Mouse (Mus musculus) embryonic facial prominence, embryonic 14.5 days (tissue): ENCODE measurements around the gene Trpc4ap. TPM values are rescaled to one million over a fixed set of nuclear protein-coding genes. Genes with fewer than 3 reads are reported as not detected.

Source experiments
- ATAC-seq: fragments of 200-750 bp; cut with Nextera tagmentation; 2 replicates; pipeline ENCODE4 v1.8.0; 2017; ENCODE audit warnings: low read depth, moderate number of reproducible peaks, moderate TSS enrichment
- DNase-seq: peaks from one replicate; pipeline ENCODE4 v3.0.0-alpha.2; 2015; ENCODE audit warnings: low spot score
- H3K27ac ChIP-seq: fragments of 300-500 bp; sonication (generic); replicated peaks from 2 replicates; pipeline ENCODE4 v1.5.1; 2014; ENCODE audit warnings: low read depth, mild to moderate bottlenecking, low read length, moderate library complexity
- H3K27me3 ChIP-seq: fragments of 300-500 bp; sonication (generic); replicated peaks from 2 replicates; pipeline ENCODE4 v1.6.1; 2014; ENCODE audit warnings: low read length; ENCODE audit not compliant: control insufficient read depth, insufficient read depth
- H3K36me3 ChIP-seq: fragments of 300-500 bp; sonication (generic); 2 replicates; pipeline ENCODE4 v1.6.1; 2014; ENCODE audit warnings: low read length, mixed read lengths; ENCODE audit not compliant: control insufficient read depth, insufficient read depth
- H3K4me1 ChIP-seq: fragments of 300-500 bp; sonication (generic); 2 replicates; pipeline ENCODE4 v1.6.1; 2014; ENCODE audit warnings: antibody characterized with exemption, low read length; ENCODE audit not compliant: control insufficient read depth, insufficient read depth
- H3K4me2 ChIP-seq: fragments of 300-500 bp; sonication (generic); 2 replicates; pipeline ENCODE4 v1.6.1; 2014; ENCODE audit warnings: low read depth, mild to moderate bottlenecking, low read length, moderate library complexity, mixed read lengths
- H3K4me3 ChIP-seq: fragments of 300-500 bp; sonication (generic); 2 replicates; pipeline ENCODE4 v1.5.1; 2014; ENCODE audit warnings: low read depth, mild to moderate bottlenecking, low read length
- H3K9ac ChIP-seq: fragments of 300-500 bp; sonication (generic); 2 replicates; pipeline ENCODE4 v1.6.1; 2014; ENCODE audit warnings: low read depth, mild to moderate bottlenecking, low read length, moderate library complexity, mixed read lengths
- H3K9me3 ChIP-seq: fragments of 300-500 bp; sonication (generic); 2 replicates; pipeline ENCODE4 v1.6.1; 2016; ENCODE audit warnings: low read length; ENCODE audit not compliant: control insufficient read depth
- WGBS: fragments of 180-500 bp; shearing (Covaris S2); extraction: QIAGEN DNeasy Blood & Tissue Kit; methylation state at CpG from one replicate; pipeline ENCODE4 v1.1.7; 2014; 5-methylcytosine and 5-hydroxymethylcytosine counted together
- polyA plus RNA-seq: library from polyadenylated mRNA; unstranded; fragments of >200 nt; fragmentation: Nextera tagmentation; extraction: Ambion mirVana; gene quantifications from 2 replicates; pipeline ENCODE4 v1.2.1, GENCODE M21; 2014

Gene Trpc4ap
- polyA plus RNA-seq, 1 experiment from 2014 or later, result 131 TPM

- Histone ChIP-seq H3K9me3 (no peaks in the 10 kb centered on the region), H3K9ac (no peak overlapping the region), H3K4me2 (no peak overlapping the region), H3K4me1 (peaks cover 7% of the 10 kb centered on the region), H3K4me3 (no peak overlapping the region), H3K27ac (no peak overlapping the region), H3K27me3 (no peaks in the 10 kb centered on the region), H3K36me3 (peaks cover 10% of the 10 kb centered on the region; the same call in 1 of the 2 replicates)
- ATAC-seq (no peak), DNase-seq (no peak)
- WGBS, result 83% methylated on average over 7 of the region's 7 CpGs
These were observed 34.1 kb upstream of the Trpc4ap start for GRCm38 (mm10) chr2:155726302-155726701.

GRCm38 (mm10) chr2:155724526-155724925 lies 32.3 kb upstream of the Trpc4ap start:
- ATAC-seq (no peak), DNase-seq (no peak)
- Histone ChIP-seq H3K27me3 (no peaks in the 10 kb centered on the region), H3K4me1 (peaks cover 7% of the 10 kb centered on the region), H3K4me3 (no peak overlapping the region), H3K9ac (no peak overlapping the region), H3K27ac (no peak overlapping the region), H3K9me3 (no peaks in the 10 kb centered on the region), H3K36me3 (peaks cover 19% of the 10 kb centered on the region; the same call in 1 of the 2 replicates), H3K4me2 (no peak overlapping the region)
- 88% methylated on average over 6 of the region's 6 CpGs for WGBS

DNA sequence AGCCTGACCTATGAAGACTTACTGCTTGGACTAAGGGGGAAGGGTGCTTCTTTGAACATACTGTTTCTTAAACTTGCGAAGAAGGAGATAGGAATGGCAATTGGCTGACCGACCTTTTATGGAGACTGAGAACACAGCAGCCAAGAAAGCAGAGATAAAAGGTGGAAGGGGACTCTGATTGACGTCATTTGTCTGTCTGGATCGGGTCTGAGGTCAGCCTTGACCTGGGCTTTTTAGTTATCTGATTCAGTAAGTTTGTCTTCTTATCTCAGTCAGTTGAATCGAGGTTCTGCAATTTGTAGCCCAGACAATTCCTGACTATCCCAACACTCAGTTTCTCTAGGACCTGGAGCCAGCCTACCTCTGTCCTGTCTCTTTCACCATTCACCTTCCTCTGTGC lies 31.9 kb upstream of the Trpc4ap start:
- Histone ChIP-seq H3K9me3 (no peaks in the 10 kb centered on the region), H3K4me2 (no peak overlapping the region), H3K9ac (no peak overlapping the region), H3K27me3 (no peaks in the 10 kb centered on the region), H3K27ac (no peak overlapping the region), H3K36me3 (peaks cover 21% of the 10 kb centered on the region; the same call in 1 of the 2 replicates), H3K4me1 (peaks cover 7% of the 10 kb centered on the region), H3K4me3 (no peak overlapping the region)
- DNase-seq, result no peak
- WGBS, result 87% methylated on average over 5 of the region's 5 CpGs
- no peak for ATAC-seq

DNA sequence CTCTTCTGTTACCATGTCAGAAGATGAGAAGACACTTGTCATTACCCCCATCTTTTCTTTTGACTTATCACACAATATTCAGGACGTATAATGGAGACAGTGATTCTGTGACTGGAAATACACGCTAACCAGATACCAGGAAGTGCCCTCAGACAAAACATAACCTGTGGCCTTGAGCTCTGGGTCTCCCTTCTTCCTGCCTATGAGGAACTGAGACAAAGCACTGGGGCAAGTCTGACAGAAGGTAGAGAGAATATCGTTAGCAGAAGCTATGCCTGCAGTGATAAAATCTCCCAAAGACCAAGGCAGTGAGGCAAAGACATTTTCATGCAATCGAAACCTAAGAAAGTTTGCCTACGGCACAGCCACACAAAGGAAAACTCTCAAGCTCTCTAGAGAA lies 28.4 kb upstream of the Trpc4ap start:
- H3K9me3 ChIP-seq, result no peaks in the 10 kb centered on the region
- WGBS, result 85% methylated on average over 5 of the region's 5 CpGs
- H3K27ac ChIP-seq, result no peak overlapping the region
- H3K27me3 ChIP-seq, result no peaks in the 10 kb centered on the region
- H3K36me3 ChIP-seq, result peaks cover 30% of the 10 kb centered on the region; the same call in 1 of the 2 replicates
- no peak overlapping the region for H3K4me2 ChIP-seq
- DNase-seq, result no peak
- ATAC-seq, result no peak
- H3K9ac ChIP-seq, result no peak overlapping the region
- H3K4me1 ChIP-seq, result no peaks in the 10 kb centered on the region
- H3K4me3 ChIP-seq, result no peak overlapping the region

DNA sequence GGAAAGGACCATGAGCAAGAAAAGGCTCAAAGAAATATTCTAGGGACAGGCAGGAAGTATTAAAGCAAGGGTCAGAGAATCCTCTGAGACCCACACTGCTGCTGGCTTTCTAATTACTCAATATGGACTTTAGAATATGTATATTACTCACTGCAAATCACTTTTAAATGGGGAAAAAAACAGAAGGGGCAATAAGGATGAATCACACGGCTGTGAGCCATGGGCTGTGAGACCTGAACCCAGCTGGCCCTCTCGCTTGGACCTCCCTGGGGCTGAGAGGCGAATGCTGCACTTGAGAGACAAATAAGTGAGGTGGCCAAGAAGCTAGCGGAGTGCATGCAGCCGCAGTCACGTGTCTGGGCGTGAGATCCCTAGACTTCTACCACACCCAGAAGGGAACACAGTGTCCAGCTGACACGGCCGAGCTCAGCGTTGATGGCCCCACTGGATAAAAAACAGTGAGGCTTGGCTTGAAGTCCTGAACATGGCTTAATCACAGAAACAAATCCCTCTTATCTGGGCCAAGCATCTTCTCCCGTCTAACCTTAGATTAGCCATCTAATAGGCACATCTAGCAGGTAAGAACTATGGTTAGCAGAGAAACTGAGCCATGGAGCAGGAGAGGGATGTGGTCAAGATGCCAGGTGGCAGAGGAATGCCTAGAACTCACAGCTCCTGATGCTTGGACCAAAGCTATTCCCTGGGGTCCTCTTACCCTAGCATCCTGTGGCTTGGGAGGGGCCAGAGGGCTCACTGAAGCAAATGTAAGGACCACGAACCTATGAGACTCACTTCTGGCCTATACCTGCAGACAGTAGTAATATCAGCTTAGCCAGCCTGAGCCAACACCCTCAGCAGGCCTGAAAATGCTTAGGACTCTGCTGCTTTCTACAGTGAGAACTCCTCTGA lies 25.2 kb upstream of the Trpc4ap start:
- no peak overlapping the region for H3K4me2 ChIP-seq
- H3K9ac ChIP-seq, result no peak overlapping the region
- no peak overlapping the region for H3K27ac ChIP-seq
- H3K27me3 ChIP-seq, result no peaks in the 10 kb centered on the region
- H3K9me3 ChIP-seq, result no peaks in the 10 kb centered on the region
- DNase-seq (no peak), ATAC-seq (no peak)
- no peaks in the 10 kb centered on the region for H3K4me1 ChIP-seq
- H3K4me3 ChIP-seq, result no peak overlapping the region
- H3K36me3 ChIP-seq, result peaks cover 31% of the 10 kb centered on the region
- 90% methylated on average over 12 of the region's 12 CpGs for whole genome bisulfite sequencing

- Histone ChIP-seq H3K4me1 (no peaks in the 10 kb centered on the region), H3K36me3 (peaks cover 58% of the 10 kb centered on the region), H3K9me3 (no peaks in the 10 kb centered on the region), H3K4me3 (no peak overlapping the region), H3K27me3 (no peaks in the 10 kb centered on the region), H3K27ac (no peak overlapping the region), H3K4me2 (no peak overlapping the region), H3K9ac (no peak overlapping the region)
- WGBS, result 82% methylated on average over 11 of the region's 11 CpGs
- no peak for DNase-seq
- no peak for ATAC-seq
These were observed 18.4 kb upstream of the Trpc4ap start for GRCm38 (mm10) chr2:155710557-155710956.

DNA sequence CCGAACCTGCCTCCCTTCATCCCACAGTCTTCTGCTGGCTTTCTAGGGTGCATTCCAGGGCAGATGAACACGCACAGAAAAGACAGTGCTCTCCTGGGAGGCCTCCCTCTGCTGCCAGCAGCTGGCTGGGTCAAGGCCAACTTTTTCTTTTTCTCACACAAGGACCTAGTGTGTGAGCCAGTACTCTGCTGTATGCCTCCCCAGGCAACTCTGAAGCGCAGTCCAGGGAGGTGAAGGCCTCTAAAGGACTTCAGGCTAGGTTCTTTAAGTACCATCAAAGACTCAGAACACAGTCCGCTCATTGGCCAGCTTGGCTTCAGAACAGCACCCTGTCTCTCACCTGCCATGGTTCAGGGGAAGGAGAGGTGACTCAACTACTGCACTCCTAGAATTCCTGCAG lies 15.1 kb upstream of the Trpc4ap start:
- Histone ChIP-seq H3K27ac (no peak overlapping the region), H3K9ac (no peak overlapping the region), H3K4me1 (no peaks in the 10 kb centered on the region), H3K9me3 (no peaks in the 10 kb centered on the region), H3K4me2 (no peak overlapping the region), H3K4me3 (no peak overlapping the region), H3K36me3 (peaks cover 64% of the 10 kb centered on the region), H3K27me3 (no peaks in the 10 kb centered on the region)
- 71% methylated on average over 4 of the region's 4 CpGs for WGBS
- ATAC-seq (no peak), DNase-seq (no peak)

- ATAC-seq, result no peak
- Histone ChIP-seq H3K4me3 (no peak overlapping the region), H3K4me1 (no peaks in the 10 kb centered on the region), H3K36me3 (peaks cover 51% of the 10 kb centered on the region), H3K4me2 (no peak overlapping the region), H3K9ac (no peak overlapping the region), H3K27me3 (no peaks in the 10 kb centered on the region), H3K9me3 (no peaks in the 10 kb centered on the region), H3K27ac (no peak overlapping the region)
- DNase-seq, result no peak
- WGBS, result 60% methylated on average over 4 of the region's 4 CpGs
These were observed 11.4 kb upstream of the Trpc4ap start for GRCm38 (mm10) chr2:155703630-155704029.
